Mouse (Mus musculus) embryonic facial prominence, embryonic 15.5 days (tissue): Measurements from ENCODE around the gene Slc2a6. TPM values are rescaled to one million over a fixed set of nuclear protein-coding genes. Genes with fewer than 3 reads are reported as not detected.

Source experiments
- ATAC-seq: fragments of 200-750 bp; cut with Nextera tagmentation; 2 replicates; pipeline ENCODE4 v1.8.0; 2017; ENCODE audit warnings: low read depth, moderate TSS enrichment; ENCODE audit not compliant: insufficient number of reproducible peaks, low FRiP score, low TSS enrichment
- H3K27ac ChIP-seq: fragments of 300-500 bp; sonication (generic); replicated peaks from 2 replicates; pipeline ENCODE4 v1.5.1; 2015; ENCODE audit warnings: mild to moderate bottlenecking, inconsistent platforms
- H3K27me3 ChIP-seq: fragments of 300-500 bp; sonication (generic); 2 replicates; pipeline ENCODE4 v1.6.1; 2015; ENCODE audit warnings: inconsistent platforms
- H3K36me3 ChIP-seq: fragments of 300-500 bp; sonication (generic); 2 replicates; pipeline ENCODE4 v1.6.1; 2015; ENCODE audit warnings: mild to moderate bottlenecking, inconsistent platforms
- H3K4me1 ChIP-seq: fragments of 300-500 bp; sonication (generic); 2 replicates; pipeline ENCODE4 v1.6.1; 2015; ENCODE audit warnings: inconsistent platforms
- H3K4me2 ChIP-seq: fragments of 300-500 bp; sonication (generic); replicated peaks from 2 replicates; pipeline ENCODE4 v1.6.1; 2015; ENCODE audit warnings: mild to moderate bottlenecking, inconsistent platforms
- H3K4me3 ChIP-seq: fragments of 300-500 bp; sonication (generic); replicated peaks from 2 replicates; pipeline ENCODE4 v1.5.1; 2015; ENCODE audit warnings: mild to moderate bottlenecking, inconsistent platforms
- H3K9ac ChIP-seq: fragments of 300-500 bp; sonication (generic); 2 replicates; pipeline ENCODE4 v1.6.1; 2015; ENCODE audit warnings: inconsistent platforms
- H3K9me3 ChIP-seq: fragments of 300-500 bp; sonication (generic); replicated peaks from 2 replicates; pipeline ENCODE4 v1.6.1; 2016; ENCODE audit warnings: inconsistent platforms
- WGBS: fragments of 180-500 bp; shearing (Covaris S2); methylation state at CpG from one replicate; pipeline ENCODE4 v1.1.7; 2015; 5-methylcytosine and 5-hydroxymethylcytosine counted together
- polyA plus RNA-seq: library from polyadenylated mRNA; unstranded; fragments of >200 nt; fragmentation: Nextera tagmentation; extraction: Ambion mirVana; gene quantifications from 2 replicates; pipeline ENCODE4 v1.2.1, GENCODE M21; 2015

Slc2a6 gene
- polyA plus RNA-seq = 0.91 and 1.1 TPM in 2 replicates

DNA sequence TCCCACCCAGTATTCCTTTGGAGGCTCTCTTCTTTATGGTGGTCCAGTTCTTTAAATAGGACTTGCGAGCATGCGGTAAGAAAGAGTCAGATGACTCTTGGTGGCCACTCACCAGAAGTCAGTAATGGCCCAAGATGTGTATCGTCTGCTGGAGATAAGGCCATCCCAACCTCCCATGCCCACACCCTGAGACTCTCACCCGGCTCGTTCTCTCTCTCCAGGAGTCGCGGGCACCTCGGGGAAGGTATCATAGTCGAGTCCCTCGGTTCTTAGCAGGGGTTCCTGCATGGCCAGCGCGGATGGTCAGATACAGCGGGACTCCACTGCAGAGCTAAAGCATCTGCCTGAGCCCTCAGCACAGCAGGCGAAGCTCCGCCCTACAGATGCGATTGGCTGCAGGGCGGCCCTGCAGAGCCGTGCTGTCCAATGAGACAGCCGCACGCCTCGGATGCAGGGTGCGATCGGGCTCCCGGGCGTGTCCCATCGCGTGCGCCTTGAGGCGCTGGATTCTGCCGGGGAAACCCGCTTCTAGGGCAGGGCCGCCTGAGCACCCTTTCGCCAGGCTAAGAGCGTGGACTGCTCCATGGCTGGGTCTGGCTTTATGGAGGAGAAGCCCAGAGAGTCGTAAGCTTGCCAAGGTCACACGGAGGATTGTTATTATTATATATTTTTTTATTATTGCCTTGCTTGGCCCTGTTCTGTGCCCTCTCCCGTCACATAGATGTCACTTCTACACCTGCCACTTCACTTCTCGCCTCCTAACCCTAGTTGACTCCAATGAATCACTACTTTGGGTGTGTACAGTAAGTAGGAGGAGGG, at the start of gene Slc2a6:
Gene Slc2a6, minus strand, starts transcription at position 381 of the 819 bp plus-strand sequence.
- 3% methylated on average over 38 of the region's 38 CpGs for WGBS
- Histone ChIP-seq H3K4me2 (peak within 1 kb of the TSS; percentile 57), H3K4me3 (peak within 1 kb of the TSS; percentile 31), H3K36me3 (no peaks in the 10 kb centered on the region), H3K4me1 (peaks cover 9% of the 10 kb centered on the region; the same call in 1 of the 2 replicates), H3K9ac (no peak within 1 kb of the TSS; the same call in 1 of the 2 replicates), H3K27ac (no peak within 1 kb of the TSS), H3K27me3 (peaks cover 9% of the 10 kb centered on the region; the same call in 1 of the 2 replicates), H3K9me3 (no peaks in the 10 kb centered on the region)
- ATAC-seq = peak; percentile 96

DNA sequence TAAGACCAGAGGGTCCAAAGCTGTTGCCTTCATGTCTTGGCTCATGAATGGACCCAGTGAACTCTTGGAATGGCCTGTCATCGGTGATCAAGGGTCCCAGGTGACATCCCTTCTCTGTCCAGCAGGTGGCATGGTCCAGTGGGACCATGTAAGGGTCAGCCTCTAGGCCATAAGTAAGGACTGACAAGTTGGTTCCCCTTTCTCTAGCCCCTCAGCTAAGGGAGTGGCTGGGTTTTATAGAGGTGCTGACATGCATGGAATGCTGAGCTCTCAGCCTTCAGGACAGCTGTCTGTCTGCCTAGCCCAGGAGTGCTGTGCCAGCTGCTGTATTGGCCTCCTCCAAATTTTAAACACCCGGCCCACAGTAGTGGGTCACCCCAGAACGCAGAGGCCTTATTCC, 47.7 kb upstream of the Slc2a6 start:
- Histone ChIP-seq H3K9me3 (no peaks in the 10 kb centered on the region), H3K4me1 (peaks cover 34% of the 10 kb centered on the region), H3K4me3 (no peak overlapping the region), H3K4me2 (no peak overlapping the region), H3K27ac (no peak overlapping the region), H3K9ac (no peak overlapping the region), H3K36me3 (no peaks in the 10 kb centered on the region), H3K27me3 (peaks cover 13% of the 10 kb centered on the region)
- ATAC-seq = 0 out of 2 replicates have a peak, but pooled peaks have one; percentile 13
- 67% methylated on average over 3 of the region's 3 CpGs for WGBS

DNA sequence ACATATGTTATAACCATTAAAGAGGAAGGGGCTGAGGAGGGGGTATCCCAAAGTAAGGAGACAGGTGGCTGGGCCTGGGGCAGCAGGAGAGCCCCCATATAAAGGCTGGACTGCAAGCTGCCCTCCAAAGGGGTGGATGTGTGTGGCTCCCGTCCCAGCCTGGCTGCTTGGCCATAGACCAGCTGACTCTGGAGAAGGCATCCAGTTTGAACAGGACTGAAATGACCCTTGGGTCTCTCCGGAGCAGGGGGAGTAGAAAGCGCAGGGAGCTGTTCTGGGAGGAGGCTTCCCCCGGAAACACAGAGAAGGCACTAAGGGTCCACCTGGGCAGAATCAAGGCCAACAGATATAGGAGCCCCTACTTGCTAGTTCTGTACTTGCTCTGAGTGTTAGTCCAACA, 47.0 kb upstream of the Slc2a6 start:
- Histone ChIP-seq H3K27ac (no peak overlapping the region), H3K4me3 (no peak overlapping the region), H3K27me3 (peaks cover 13% of the 10 kb centered on the region), H3K4me1 (peaks cover 28% of the 10 kb centered on the region), H3K9ac (no peak overlapping the region), H3K36me3 (no peaks in the 10 kb centered on the region), H3K4me2 (no peak overlapping the region), H3K9me3 (no peaks in the 10 kb centered on the region)
- ATAC-seq = no peak
- 82% methylated on average over 4 of the region's 4 CpGs for WGBS

DNA sequence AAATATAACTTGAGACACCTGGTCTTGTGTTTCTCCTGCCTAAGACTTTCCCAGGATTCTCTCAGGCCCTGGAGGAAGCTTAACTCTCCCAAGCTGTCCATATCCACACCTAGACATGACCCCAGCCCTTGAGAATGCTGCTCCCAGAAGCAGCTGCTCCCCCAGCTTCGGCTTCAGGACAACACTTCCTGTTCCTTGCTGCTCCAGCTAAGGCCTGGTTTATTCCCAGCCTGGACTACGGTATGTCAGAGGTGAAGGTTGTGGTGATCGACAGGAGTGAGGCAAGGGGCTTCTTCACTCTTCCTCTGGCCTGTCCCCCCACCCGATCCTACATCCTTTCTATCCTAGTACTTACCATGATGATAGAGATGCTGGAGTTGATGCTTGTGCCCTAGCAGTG, 45.6 kb upstream of the Slc2a6 start:
- peaks cover 13% of the 10 kb centered on the region for H3K27me3 ChIP-seq
- no peak overlapping the region for H3K9ac ChIP-seq
- H3K4me2 ChIP-seq = no peak overlapping the region
- ATAC-seq = no peak
- no peaks in the 10 kb centered on the region for H3K36me3 ChIP-seq
- WGBS = 66% methylated on average over 4 of the region's 4 CpGs
- no peak overlapping the region for H3K27ac ChIP-seq
- peaks cover 15% of the 10 kb centered on the region; the same call in 1 of the 2 replicates for H3K4me1 ChIP-seq
- H3K4me3 ChIP-seq = no peak overlapping the region
- H3K9me3 ChIP-seq = no peaks in the 10 kb centered on the region

DNA sequence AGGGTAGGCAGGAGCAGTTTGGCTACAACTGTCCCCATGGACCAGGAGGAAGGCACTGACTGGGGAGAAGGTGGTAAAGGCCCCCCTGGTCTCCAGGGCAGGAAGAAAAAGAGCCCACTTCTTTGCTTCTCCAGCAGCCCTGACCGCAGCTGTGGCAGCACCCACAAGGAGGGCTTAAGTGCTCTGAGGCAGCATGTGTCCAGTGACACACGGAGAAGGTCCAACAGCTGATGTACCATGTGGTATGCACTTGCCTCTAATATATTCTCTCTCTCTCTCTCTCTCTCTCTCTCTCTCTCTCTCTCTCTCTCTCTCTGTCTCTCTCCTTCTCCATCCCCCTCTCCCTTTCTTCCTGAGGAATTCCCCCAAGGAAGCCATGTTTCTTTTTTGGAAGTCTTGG, 44.2 kb upstream of the Slc2a6 start, which contains the start of gene Mymk:
Gene Mymk, minus strand, starts transcription at position 202 of the 400 bp plus-strand sequence.
- 52% methylated on average over 2 of the region's 2 CpGs for WGBS
- Histone ChIP-seq H3K4me1 (peaks cover 9% of the 10 kb centered on the region; the same call in 1 of the 2 replicates), H3K36me3 (no peaks in the 10 kb centered on the region), H3K4me2 (no peak within 1 kb of the TSS), H3K27me3 (0 out of 2 replicates have a peak, but pooled peaks cover 3% of the 10 kb centered on the region), H3K9ac (no peak within 1 kb of the TSS), H3K4me3 (peak within 1 kb of the TSS; percentile 23), H3K9me3 (no peaks in the 10 kb centered on the region), H3K27ac (no peak within 1 kb of the TSS; the same call in 1 of the 2 replicates)
- no peak for ATAC-seq

DNA sequence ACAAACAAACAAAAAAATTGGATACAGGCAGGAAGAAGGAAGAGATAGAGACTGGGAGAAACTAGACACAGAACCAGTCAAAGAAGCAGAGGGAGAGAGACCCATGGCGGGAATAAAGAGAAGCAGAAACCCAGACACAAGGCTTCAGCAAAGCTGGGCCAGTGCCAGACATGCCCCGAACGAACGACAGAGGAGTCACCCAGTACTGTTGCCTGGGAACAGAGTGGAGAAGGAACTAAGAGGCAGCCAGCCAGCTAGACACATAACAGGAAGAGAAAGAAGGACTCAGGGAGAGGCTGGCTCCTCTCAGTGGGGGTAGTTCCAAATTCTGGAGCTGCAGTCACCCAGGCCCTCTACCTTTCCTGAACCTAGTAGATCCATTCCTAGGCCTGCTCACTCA, 43.3 kb upstream of the Slc2a6 start:
- H3K4me3 ChIP-seq = peak overlapping the region; percentile 23

DNA sequence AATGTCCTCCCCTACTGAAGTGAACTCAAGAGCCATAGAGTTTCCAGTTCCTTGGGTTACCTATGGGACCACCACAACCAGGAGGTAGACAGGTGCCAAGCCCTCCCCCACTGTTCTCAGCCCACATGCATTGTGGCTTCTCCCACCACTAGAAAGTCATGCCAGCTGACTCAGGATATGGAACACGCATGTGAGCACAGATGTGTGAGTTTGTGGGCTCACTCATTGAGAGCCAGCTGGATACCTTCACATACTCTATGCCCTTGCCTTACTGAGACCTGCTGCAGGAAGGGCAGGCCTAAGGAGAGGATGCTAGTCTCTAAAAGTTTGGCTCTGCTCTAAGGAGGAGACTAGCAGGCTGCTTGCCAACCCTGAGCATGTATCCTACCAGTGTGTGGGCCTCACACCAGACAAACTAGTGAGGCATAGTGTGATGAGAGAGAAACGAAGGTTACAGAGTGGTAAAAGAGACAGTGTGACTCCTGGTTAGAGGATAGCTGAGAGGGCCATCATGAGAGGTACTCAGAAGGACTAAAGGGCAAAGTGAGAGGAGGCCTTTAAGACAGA, 42.5 kb upstream of the Slc2a6 start:
- peaks cover 9% of the 10 kb centered on the region; the same call in 1 of the 2 replicates for H3K4me1 ChIP-seq
- no peak overlapping the region for H3K27ac ChIP-seq
- H3K27me3 ChIP-seq = no peaks in the 10 kb centered on the region
- H3K9ac ChIP-seq = no peak overlapping the region
- no peaks in the 10 kb centered on the region for H3K36me3 ChIP-seq
- no peak overlapping the region for H3K4me2 ChIP-seq
- H3K9me3 ChIP-seq = no peaks in the 10 kb centered on the region
- ATAC-seq = no peak
- H3K4me3 ChIP-seq = peak overlapping the region; percentile 23; the same call in 1 of the 2 replicates
- WGBS = 78% methylated on average over 2 of the region's 2 CpGs

More for the DNA sequence above, 43.3 kb upstream of the Slc2a6 start:
- ATAC-seq = no peak
- Histone ChIP-seq H3K27me3 (no peaks in the 10 kb centered on the region), H3K36me3 (no peaks in the 10 kb centered on the region), H3K4me1 (peaks cover 9% of the 10 kb centered on the region; the same call in 1 of the 2 replicates), H3K9me3 (no peaks in the 10 kb centered on the region), H3K27ac (no peak overlapping the region; the same call in 1 of the 2 replicates), H3K4me2 (no peak overlapping the region), H3K9ac (no peak overlapping the region)
- WGBS = 23% methylated on average over 4 of the region's 4 CpGs

DNA sequence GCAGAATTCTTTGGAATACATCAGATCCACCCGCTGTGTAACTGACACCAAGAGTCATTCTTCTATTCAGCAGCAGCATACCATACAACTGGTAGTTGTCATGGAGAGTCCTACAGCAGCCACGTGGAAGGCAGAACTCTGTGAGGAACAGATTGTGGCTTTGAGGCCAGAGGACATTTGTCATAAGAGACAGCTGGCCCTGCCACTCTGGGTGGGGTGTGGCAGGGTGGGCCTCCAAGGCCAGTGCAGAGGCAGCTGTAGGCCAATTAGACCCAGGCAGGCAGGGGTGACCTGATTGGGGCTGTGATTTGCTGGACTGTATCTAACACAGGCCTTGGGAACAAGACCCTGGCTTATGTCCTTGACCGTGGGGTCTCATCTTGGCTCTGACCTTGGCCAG, 41.8 kb upstream of the Slc2a6 start:
- Histone ChIP-seq H3K4me2 (no peak overlapping the region), H3K27me3 (no peaks in the 10 kb centered on the region), H3K27ac (no peak overlapping the region), H3K4me1 (peaks cover 9% of the 10 kb centered on the region; the same call in 1 of the 2 replicates), H3K4me3 (no peak overlapping the region), H3K9ac (no peak overlapping the region), H3K36me3 (no peaks in the 10 kb centered on the region), H3K9me3 (no peaks in the 10 kb centered on the region)
- whole genome bisulfite sequencing = 55% methylated on average over 3 of the region's 3 CpGs
- ATAC-seq = peak; percentile 44

DNA sequence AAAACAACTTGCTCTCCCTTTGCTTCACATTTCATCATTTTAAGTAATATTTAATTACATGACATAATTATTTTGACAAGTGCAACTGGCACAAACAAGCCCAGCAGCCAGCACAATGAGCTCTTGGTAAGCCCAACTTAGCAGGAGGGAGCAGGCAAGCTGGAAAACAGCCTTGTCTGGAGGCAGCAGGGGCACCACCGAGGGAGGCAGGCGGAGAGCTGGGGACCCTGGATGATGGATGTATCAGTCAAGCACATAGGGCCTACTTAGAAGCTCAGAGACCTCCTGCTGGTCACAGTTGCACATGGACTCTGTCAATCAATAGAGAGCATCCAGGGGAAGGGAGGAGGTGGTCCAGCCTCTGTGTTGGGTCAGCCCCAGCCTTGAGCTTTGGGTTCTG, 40.2 kb upstream of the Slc2a6 start:
- Histone ChIP-seq H3K36me3 (no peaks in the 10 kb centered on the region), H3K27ac (no peak overlapping the region), H3K4me2 (no peak overlapping the region), H3K9me3 (no peaks in the 10 kb centered on the region), H3K9ac (no peak overlapping the region), H3K4me1 (peaks cover 9% of the 10 kb centered on the region; the same call in 1 of the 2 replicates), H3K27me3 (no peaks in the 10 kb centered on the region), H3K4me3 (no peak overlapping the region)
- no peak for ATAC-seq
- 39% methylated on average over 2 of the region's 2 CpGs for WGBS

DNA sequence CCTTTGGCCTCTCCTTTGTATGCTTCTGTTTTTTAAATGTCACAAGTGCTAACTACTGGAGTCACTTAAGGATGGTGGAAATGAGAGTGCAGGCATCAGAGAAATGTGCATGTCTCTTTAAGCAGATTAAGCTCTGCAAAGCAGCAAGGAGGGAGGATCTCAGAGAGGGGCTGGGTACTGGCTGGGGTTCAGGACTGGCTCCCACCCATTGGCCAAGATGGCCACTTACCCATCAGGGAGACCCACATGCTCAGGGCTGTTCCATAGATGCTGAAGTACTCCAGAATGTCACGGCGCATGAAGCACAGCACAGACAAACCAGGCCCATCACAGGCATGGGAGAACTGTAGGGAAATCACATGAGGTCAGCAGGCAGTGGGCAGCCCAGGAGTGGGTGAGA, 39.3 kb upstream of the Slc2a6 start:
- Histone ChIP-seq H3K9ac (no peak overlapping the region), H3K4me1 (peaks cover 9% of the 10 kb centered on the region; the same call in 1 of the 2 replicates), H3K36me3 (no peaks in the 10 kb centered on the region), H3K4me2 (no peak overlapping the region), H3K27ac (no peak overlapping the region), H3K4me3 (no peak overlapping the region), H3K9me3 (no peaks in the 10 kb centered on the region), H3K27me3 (no peaks in the 10 kb centered on the region)
- 74% methylated on average over 2 of the region's 2 CpGs for whole genome bisulfite sequencing
- ATAC-seq = no peak

DNA sequence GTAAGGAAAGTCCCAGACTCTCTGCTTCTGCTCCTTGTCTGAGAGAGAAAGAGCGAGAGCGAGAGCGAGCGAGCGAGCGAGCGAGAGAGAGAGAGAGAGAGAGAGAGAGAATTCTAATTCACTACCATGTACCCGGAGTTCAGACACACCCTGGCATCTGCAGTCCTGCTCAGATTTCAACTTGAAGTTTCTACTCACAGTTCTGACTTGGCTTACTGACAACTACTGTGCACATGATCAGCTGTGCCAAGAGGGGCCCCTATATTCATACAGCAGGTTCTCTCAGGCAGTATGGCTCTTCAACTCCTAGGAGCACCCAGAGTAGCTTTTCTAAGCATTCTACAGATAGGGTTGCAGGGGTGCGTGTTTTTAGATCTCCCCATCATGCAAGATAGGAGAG, 31.4 kb upstream of the Slc2a6 start:
- Histone ChIP-seq H3K4me3 (no peak overlapping the region), H3K27me3 (no peaks in the 10 kb centered on the region), H3K4me1 (peaks cover 17% of the 10 kb centered on the region), H3K9ac (no peak overlapping the region), H3K27ac (peak overlapping the region; percentile 63), H3K9me3 (no peaks in the 10 kb centered on the region), H3K36me3 (no peaks in the 10 kb centered on the region), H3K4me2 (peak overlapping the region; percentile 19; the same call in 1 of the 2 replicates)
- 0 out of 2 replicates have a peak, but pooled peaks have one; percentile 16 for ATAC-seq
- 67% methylated on average over 9 of the region's 9 CpGs for WGBS
